Mouse (Mus musculus) liver, embryonic 15.5 days (tissue): ENCODE measurements around the gene Polr1e. TPM values are rescaled to one million over a fixed set of nuclear protein-coding genes. Genes with fewer than 3 reads are reported as not detected.
A peak's percentile ranks its signal among the peaks of the same experiment; 100 is the strongest.
"Not testable (repeated sequence)": the region's sequence is repeated elsewhere in the genome, so short reads cannot be mapped to it uniquely, and the experiment has no call there.

ENCODE experiments used
- ATAC-seq: fragments of 200-750 bp; cut with Nextera tagmentation; 2 replicates; pipeline ENCODE4 v1.8.0; 2017; ENCODE audit warnings: moderate number of reproducible peaks, mild to moderate bottlenecking, moderate library complexity; ENCODE audit not compliant: insufficient read depth
- H3K27ac ChIP-seq: fragments of 300-500 bp; sonication (generic); replicated peaks from 2 replicates; pipeline ENCODE4 v1.5.1; 2015; ENCODE audit warnings: mild to moderate bottlenecking, inconsistent platforms
- H3K27me3 ChIP-seq: fragments of 300-500 bp; sonication (generic); 2 replicates; pipeline ENCODE4 v1.6.1; 2015; ENCODE audit warnings: mild to moderate bottlenecking, inconsistent platforms
- H3K36me3 ChIP-seq: fragments of 300-500 bp; sonication (generic); replicated peaks from 2 replicates; pipeline ENCODE4 v1.6.1; 2015; ENCODE audit warnings: moderate library complexity, mild to moderate bottlenecking, inconsistent platforms
- H3K4me1 ChIP-seq: fragments of 300-500 bp; sonication (generic); replicated peaks from 2 replicates; pipeline ENCODE4 v1.6.1; 2015; ENCODE audit warnings: inconsistent platforms
- H3K4me2 ChIP-seq: fragments of 300-500 bp; sonication (generic); 2 replicates; pipeline ENCODE4 v1.6.1; 2015; ENCODE audit warnings: moderate library complexity, mild to moderate bottlenecking, inconsistent platforms
- H3K4me3 ChIP-seq: fragments of 300-500 bp; sonication (generic); replicated peaks from 2 replicates; pipeline ENCODE4 v1.5.1; 2015; ENCODE audit warnings: mild to moderate bottlenecking, inconsistent platforms
- H3K9ac ChIP-seq: fragments of 300-500 bp; sonication (generic); 2 replicates; pipeline ENCODE4 v1.6.1; 2015; ENCODE audit warnings: moderate library complexity, mild to moderate bottlenecking, inconsistent platforms
- H3K9me3 ChIP-seq: fragments of 300-500 bp; sonication (generic); replicated peaks from 2 replicates; pipeline ENCODE4 v1.6.1; 2016; ENCODE audit warnings: inconsistent platforms
- WGBS: fragments of 180-500 bp; shearing (Covaris S2); methylation state at CpG from one replicate; pipeline ENCODE4 v1.1.7; 2015; ENCODE audit warnings: mixed read lengths; ENCODE audit not compliant: insufficient replicate concordance; 5-methylcytosine and 5-hydroxymethylcytosine counted together
- polyA plus RNA-seq: library from polyadenylated mRNA; unstranded; fragments of >200 nt; fragmentation: Nextera tagmentation; extraction: Ambion mirVana; gene quantifications from 2 replicates; pipeline ENCODE4 v1.2.1, GENCODE M21; 2015

The Polr1e gene
- polyA plus RNA-seq, 1 experiment from 2014 or later = 15.6 TPM

DNA sequence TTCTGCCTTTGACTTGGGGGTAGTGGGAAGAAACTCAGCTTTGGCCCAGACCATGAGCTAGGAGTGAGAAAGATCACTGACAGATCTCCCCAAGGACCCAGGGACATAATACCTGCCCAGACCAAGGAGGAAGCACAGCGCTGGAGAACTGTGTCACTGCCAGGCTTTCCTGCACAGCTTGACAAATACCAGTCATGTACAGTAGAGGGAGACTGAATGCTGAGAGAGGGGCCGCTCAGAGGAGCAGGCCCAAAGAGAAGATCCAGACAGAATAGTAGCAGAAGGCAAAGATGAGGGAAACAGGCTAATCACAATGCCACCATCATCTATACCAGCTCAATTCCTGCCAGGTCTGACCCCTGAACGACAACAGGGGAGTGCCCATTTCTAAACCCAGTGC lies 36.5 kb downstream of the Polr1e start:
- 42% methylated on average over 3 of the region's 3 CpGs for WGBS

DNA sequence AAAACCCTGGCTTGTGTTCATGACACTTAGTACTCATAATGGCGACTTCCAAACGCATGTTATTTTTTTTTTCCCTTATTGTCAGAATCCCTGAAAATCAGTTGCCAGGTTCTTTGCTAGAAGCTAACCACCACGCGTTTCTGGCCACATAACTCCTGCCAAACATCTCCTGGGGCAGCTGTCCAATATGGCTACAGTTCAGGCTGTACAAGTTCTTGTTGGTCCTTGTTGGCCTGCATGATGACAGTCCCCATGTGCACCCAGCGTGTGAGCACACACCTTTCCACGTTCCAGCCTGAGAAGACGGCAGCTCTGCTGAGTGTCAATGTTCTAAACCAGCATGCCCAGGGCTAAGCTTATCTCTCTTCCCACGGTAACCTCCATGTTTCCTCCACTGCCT lies 37.1 kb downstream of the Polr1e start:
- no peaks in the 10 kb centered on the region for H3K9me3 ChIP-seq
- no peak overlapping the region for H3K27ac ChIP-seq
- H3K4me3 ChIP-seq = no peak overlapping the region
- no peak for ATAC-seq
- H3K4me1 ChIP-seq = no peaks in the 10 kb centered on the region
- no peak overlapping the region for H3K4me2 ChIP-seq
- no peaks in the 10 kb centered on the region for H3K27me3 ChIP-seq
- peaks cover 14% of the 10 kb centered on the region; the same call in 1 of the 2 replicates for H3K36me3 ChIP-seq
- no peak overlapping the region for H3K9ac ChIP-seq
- WGBS = 70% methylated on average over 8 of the region's 8 CpGs

More for the DNA sequence above, 36.5 kb downstream of the Polr1e start:
- H3K27ac ChIP-seq = no peak overlapping the region
- H3K9me3 ChIP-seq = no peaks in the 10 kb centered on the region
- no peak overlapping the region for H3K4me3 ChIP-seq
- H3K4me1 ChIP-seq = no peaks in the 10 kb centered on the region
- ATAC-seq = no peak
- no peak overlapping the region for H3K9ac ChIP-seq
- no peak overlapping the region for H3K4me2 ChIP-seq
- H3K27me3 ChIP-seq = no peaks in the 10 kb centered on the region
- H3K36me3 ChIP-seq = peaks cover 14% of the 10 kb centered on the region; the same call in 1 of the 2 replicates

DNA sequence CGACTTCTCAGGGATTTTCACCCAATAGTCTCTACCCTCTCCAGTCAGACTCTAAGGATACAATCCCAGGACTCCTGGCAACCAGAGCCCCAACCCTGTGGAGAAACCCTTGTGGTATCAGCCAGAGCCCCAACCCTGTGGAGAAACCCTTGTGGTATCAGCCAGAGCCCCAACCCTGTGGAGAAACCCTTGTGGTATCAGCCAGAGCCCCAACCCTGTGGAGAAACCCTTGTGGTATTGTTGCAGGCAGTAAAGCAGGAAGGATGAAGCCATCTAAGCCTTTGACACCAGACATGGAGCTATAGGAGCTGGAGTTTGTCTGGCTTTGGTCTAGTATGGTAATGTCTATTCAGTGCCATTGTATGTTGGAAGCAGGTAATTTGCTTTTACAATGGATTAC lies 45.5 kb downstream of the Polr1e start:
- H3K36me3 ChIP-seq, H3K4me1 ChIP-seq, H3K9me3 ChIP-seq, ATAC-seq, H3K4me2 ChIP-seq, H3K27ac ChIP-seq, H3K27me3 ChIP-seq, H3K4me3 ChIP-seq, H3K9ac ChIP-seq: not testable (repeated sequence)
- 69% methylated on average over 1 of the region's 1 CpGs for whole genome bisulfite sequencing

DNA sequence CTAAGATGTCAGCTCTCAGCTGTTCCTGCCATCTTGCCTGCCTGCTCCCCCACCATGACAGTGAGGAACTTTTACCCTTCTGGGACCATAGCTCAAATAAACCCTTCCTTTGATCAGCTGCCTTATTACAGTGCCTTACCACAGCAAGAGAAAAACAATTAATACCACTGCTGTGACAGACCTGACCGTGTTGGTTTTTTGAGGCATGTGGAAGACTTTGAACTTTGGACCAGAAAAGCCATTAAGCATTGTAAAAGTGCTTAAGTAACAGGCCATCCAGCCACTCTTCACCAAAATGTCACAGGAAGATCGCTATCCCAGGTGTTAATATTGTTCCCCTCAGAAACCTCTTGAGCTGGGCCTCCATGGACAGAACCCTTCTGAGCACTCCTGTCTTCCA lies 46.2 kb downstream of the Polr1e start:
- H3K36me3 ChIP-seq = peaks cover 9% of the 10 kb centered on the region; the same call in 1 of the 2 replicates
- no peak overlapping the region for H3K4me3 ChIP-seq
- no peak for ATAC-seq
- no peak overlapping the region for H3K9ac ChIP-seq
- no peaks in the 10 kb centered on the region for H3K27me3 ChIP-seq
- no peaks in the 10 kb centered on the region for H3K9me3 ChIP-seq
- H3K4me2 ChIP-seq = no peak overlapping the region
- peaks cover 6% of the 10 kb centered on the region; the same call in 1 of the 2 replicates for H3K4me1 ChIP-seq
- 65% methylated on average over 2 of the region's 2 CpGs for WGBS
- no peak overlapping the region for H3K27ac ChIP-seq

DNA sequence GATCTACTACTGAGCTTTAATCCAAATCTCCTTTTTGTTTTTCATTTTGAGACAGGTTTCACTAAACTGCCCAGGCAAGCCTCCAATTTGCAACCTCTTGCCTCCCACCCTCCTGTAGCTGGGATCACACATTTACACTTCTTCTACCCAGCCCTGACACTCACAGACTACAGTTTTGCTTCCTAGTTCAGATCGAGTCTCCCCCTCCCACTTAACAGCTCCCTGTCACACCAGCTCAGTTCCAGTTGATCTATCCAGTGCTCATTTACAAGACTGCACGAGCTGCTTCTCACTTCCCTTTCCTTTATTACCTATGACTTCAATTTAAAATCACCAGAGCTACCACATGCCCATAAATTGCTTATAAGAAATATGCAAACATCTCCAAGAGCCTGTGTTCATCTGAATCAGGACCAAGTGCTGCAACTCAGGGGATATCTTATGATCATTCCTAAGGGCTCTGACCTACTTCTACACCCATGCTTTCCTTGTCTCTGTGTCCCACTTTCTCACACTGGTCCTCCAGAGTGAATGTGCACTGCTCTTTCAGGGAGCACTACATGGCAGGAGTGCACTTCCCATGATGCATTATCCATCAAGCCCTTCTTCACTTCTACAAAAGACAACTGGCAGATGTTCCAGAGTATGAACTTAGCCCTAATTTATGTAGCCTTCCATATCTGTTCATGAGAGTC lies 47.8 kb downstream of the Polr1e start:
- 22% methylated on average over 2 of the region's 2 CpGs for WGBS
- ATAC-seq = no peak

DNA sequence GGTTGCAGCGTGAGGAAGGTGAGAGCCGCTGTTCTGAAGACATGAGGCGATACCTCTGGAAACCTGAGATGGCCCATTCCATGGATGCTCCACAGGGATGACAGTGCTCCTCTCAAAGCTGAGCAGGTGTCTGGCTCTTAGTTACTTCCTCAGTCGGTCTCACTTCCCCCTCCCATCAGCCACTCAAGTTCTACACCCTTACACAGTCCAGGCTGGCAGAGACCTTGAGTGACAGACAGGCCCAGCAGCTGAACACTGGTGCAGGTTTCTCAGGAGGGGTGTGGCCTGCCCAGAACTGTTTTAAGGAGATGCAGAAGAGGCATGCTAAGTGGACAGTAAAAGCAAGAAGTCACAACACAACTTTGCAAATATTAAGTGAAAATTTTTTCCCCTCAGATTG lies 49.4 kb downstream of the Polr1e start:
- H3K4me3 ChIP-seq = no peak overlapping the region
- no peaks in the 10 kb centered on the region for H3K27me3 ChIP-seq
- peaks cover 31% of the 10 kb centered on the region for H3K4me1 ChIP-seq
- no peak overlapping the region for H3K9ac ChIP-seq
- H3K27ac ChIP-seq = no peak overlapping the region
- no peak overlapping the region for H3K4me2 ChIP-seq
- ATAC-seq = no peak
- H3K36me3 ChIP-seq = no peaks in the 10 kb centered on the region
- WGBS = 69% methylated on average over 4 of the region's 4 CpGs
- no peaks in the 10 kb centered on the region for H3K9me3 ChIP-seq

More for the DNA sequence above, 47.8 kb downstream of the Polr1e start:
- Histone ChIP-seq H3K4me3 (no peak overlapping the region), H3K4me1 (peaks cover 18% of the 10 kb centered on the region), H3K9me3 (no peaks in the 10 kb centered on the region), H3K27me3 (no peaks in the 10 kb centered on the region), H3K9ac (no peak overlapping the region), H3K4me2 (no peak overlapping the region), H3K36me3 (peaks cover 9% of the 10 kb centered on the region; the same call in 1 of the 2 replicates), H3K27ac (no peak overlapping the region)

DNA sequence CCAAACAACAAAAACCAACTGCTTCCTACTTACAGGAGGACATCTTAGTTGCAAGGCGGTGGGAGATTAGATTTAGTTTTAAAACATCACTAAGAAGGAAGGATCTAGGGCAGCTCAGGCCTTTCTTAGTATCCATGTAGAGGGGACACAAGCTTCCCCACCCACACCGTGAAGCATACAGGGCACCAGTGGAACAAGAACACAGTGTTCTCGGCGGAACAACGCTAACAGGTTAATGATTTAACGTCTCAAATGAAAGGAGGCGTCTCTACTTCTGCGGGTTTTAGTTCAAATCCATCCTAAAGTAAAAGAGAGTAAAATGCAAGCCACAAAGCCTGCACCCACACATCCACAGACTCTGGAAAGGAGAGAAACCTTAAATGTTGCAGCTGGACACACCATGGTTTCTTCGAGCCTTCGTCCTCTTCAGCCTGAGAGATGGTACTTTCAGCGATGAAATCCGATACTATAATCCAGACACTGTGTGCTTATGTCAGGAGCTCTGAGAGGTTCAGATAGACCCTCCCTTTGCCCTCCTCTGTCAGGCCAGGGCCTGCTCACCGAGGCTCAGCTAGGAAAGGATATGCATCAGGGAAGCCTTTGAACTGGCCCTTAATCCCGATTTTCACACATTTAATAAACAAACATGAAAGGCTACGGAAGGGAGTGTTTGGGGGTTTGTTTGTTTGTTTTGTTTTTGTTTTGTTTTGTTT lies 54.0 kb downstream of the Polr1e start:
- no peak overlapping the region for H3K27ac ChIP-seq
- peaks cover 57% of the 10 kb centered on the region for H3K4me1 ChIP-seq

DNA sequence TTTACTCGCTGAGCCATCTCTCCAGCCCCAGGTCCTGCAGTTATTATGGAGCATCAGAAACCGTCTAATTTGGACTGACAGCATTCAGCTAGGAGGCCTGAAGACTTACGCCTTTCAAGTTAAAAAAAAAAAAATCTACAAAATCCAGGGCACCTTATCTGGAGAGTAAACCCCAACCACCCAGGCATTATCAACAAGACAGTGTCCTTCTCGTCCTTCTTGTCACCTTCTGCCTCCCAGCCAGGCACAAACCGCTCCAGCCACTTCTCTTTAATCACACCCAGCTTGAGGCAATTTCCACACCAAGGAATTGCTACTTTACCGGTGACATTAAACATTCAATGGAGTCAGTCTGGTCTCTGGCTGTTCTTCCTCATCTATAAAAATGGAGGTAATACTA lies 55.2 kb downstream of the Polr1e start:
- peak overlapping the region; percentile 32; the same call in 1 of the 2 replicates for H3K4me2 ChIP-seq
- H3K4me3 ChIP-seq = no peak overlapping the region
- H3K9me3 ChIP-seq = no peaks in the 10 kb centered on the region
- no peaks in the 10 kb centered on the region for H3K36me3 ChIP-seq
- H3K9ac ChIP-seq = no peak overlapping the region
- WGBS = 21% methylated on average over 6 of the region's 6 CpGs
- peaks cover 57% of the 10 kb centered on the region for H3K4me1 ChIP-seq
- no peaks in the 10 kb centered on the region for H3K27me3 ChIP-seq
- peak overlapping the region; percentile 71 for H3K27ac ChIP-seq
- ATAC-seq = peak; percentile 81

More for the DNA sequence above, 54.0 kb downstream of the Polr1e start:
- WGBS = 77% methylated on average over 15 of the region's 15 CpGs
- Histone ChIP-seq H3K4me2 (no peak overlapping the region), H3K27me3 (no peaks in the 10 kb centered on the region), H3K36me3 (no peaks in the 10 kb centered on the region), H3K4me3 (no peak overlapping the region), H3K9me3 (no peaks in the 10 kb centered on the region), H3K9ac (no peak overlapping the region)
- no peak for ATAC-seq

DNA sequence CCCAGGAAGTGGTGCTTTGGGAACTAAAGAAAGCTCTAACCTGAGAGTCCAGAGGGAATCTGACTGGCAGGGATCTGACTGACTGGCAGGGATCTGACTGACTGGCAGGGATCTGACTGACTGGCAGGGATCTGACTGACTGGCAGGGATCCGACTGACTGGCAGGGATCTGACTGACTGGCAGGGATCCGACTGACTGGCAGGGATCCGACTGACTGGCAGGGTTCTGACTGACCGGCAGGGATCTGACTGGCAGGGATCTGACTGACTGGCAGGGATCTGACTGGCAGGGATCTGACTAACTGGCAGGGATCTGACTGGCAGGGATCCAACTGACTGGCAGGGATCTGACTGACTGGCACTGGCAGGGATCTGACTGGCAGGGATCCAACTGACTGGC lies 62.7 kb downstream of the Polr1e start:
- not testable (repeated sequence) for H3K4me2 ChIP-seq, H3K9me3 ChIP-seq, H3K27me3 ChIP-seq, H3K27ac ChIP-seq, H3K9ac ChIP-seq, H3K4me3 ChIP-seq, ATAC-seq, H3K36me3 ChIP-seq
- peaks cover 46% of the 10 kb centered on the region for H3K4me1 ChIP-seq
- 77% methylated on average over 4 of the region's 4 CpGs for WGBS

DNA sequence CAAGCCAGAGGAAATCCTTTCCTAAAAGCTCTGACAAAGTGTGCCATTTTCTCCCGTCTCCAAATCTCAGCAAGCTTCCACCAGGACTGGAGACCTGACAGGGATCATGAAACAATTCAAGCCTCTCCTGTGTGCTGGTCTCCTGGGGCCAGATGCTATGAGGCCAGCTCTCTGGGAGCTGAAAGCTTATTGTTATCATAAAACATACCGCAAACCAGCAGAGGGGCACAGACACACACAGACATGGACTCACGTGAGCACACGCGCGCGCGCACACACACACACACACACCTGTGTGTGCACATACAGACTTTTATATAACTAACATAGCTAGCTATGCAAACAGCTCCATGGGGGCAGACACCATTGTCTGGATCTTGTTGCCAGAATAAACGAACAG lies 64.6 kb downstream of the Polr1e start:
- H3K36me3 ChIP-seq = no peaks in the 10 kb centered on the region
- H3K27ac ChIP-seq = no peak overlapping the region
- no peaks in the 10 kb centered on the region for H3K9me3 ChIP-seq
- H3K4me3 ChIP-seq = peak overlapping the region; percentile 93
- peak overlapping the region; percentile 100 for H3K4me2 ChIP-seq
- no peak overlapping the region for H3K9ac ChIP-seq
- H3K27me3 ChIP-seq = no peaks in the 10 kb centered on the region
- H3K4me1 ChIP-seq = peaks cover 60% of the 10 kb centered on the region
- WGBS = 74% methylated on average over 9 of the region's 9 CpGs
- no peak for ATAC-seq

DNA sequence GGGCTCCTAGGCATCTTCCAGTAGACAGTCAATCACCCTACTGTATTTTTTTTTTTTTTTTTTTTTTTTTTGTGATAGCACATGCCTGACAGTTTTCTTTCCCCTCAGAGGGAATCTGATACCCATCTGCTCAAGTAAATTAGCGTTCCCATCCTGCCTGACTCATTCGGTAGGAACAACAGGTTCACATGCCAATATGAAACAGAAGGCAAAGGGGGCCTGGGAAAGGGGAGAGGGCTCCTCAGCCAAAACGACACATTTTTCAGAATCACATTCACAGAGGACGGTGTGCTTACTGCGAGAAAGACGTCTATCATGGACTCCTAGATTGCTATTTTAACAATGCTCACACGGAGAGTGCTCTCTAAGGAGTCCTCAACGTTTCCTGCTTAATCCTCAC lies 65.1 kb downstream of the Polr1e start:
- H3K4me1 ChIP-seq = peaks cover 60% of the 10 kb centered on the region
- 0 out of 2 replicates have a peak overlapping the region, but pooled peaks have one; percentile 20 for H3K27ac ChIP-seq
- no peaks in the 10 kb centered on the region for H3K9me3 ChIP-seq
- ATAC-seq = no peak
- H3K4me3 ChIP-seq = peak overlapping the region; percentile 93
- WGBS = 3% methylated on average over 8 of the region's 8 CpGs
- H3K4me2 ChIP-seq = peak overlapping the region; percentile 100
- peak overlapping the region; percentile 98 for H3K9ac ChIP-seq
- H3K27me3 ChIP-seq = no peaks in the 10 kb centered on the region
- H3K36me3 ChIP-seq = no peaks in the 10 kb centered on the region
